Mouse (Mus musculus) small intestine, adult 2 months (tissue): ENCODE results near the gene Pmm2.

ENCODE experiments used
- CTCF ChIP-seq: fragments of 200-500 bp; IDR thresholded peaks from 2 replicates; pipeline ENCODE4 v1.5.1; 2012; ENCODE audit warnings: low read depth, mild to moderate bottlenecking, control low read depth, inconsistent platforms, low read length, moderate library complexity, mixed read lengths; ENCODE audit not compliant: insufficient replicate concordance, insufficient read length; ENCODE audit errors: extremely low read depth
- POLR2A ChIP-seq: fragments of 200-500 bp; IDR thresholded peaks from 2 replicates; pipeline ENCODE4 v1.6.1; 2012; ENCODE audit warnings: low read depth, mild to moderate bottlenecking, control low read depth, inconsistent platforms, low read length, moderate library complexity

- no peak for TF ChIP-seq CTCF
- TF ChIP-seq POLR2A = no peak
These were observed 47.6 kb downstream of the Pmm2 start for GRCm38 (mm10) chr16:8685087-8685486.
